Mouse (Mus musculus) hindbrain, embryonic 12.5 days (tissue): ENCODE results near the gene Nlrp14. TPM values are rescaled to one million over a fixed set of nuclear protein-coding genes. Genes with fewer than 3 reads are reported as not detected.
"Not testable (repeated sequence)": the region's sequence is repeated elsewhere in the genome, so short reads cannot be mapped to it uniquely, and the experiment has no call there.

Experiments
- ATAC-seq: fragments of 200-750 bp; cut with Nextera tagmentation; 2 replicates; pipeline ENCODE4 v1.8.0; 2017; ENCODE audit warnings: moderate TSS enrichment; ENCODE audit not compliant: low FRiP score
- H3K27ac ChIP-seq: fragments of 300-500 bp; sonication (generic); 2 replicates; pipeline ENCODE4 v1.5.1; 2016; ENCODE audit warnings: mild to moderate bottlenecking
- H3K27me3 ChIP-seq: fragments of 300-500 bp; sonication (generic); 2 replicates; pipeline ENCODE4 v1.6.1; 2016; ENCODE audit warnings: mild to moderate bottlenecking
- H3K36me3 ChIP-seq: fragments of 300-500 bp; sonication (generic); 2 replicates; pipeline ENCODE4 v1.6.1; 2016; ENCODE audit warnings: mild to moderate bottlenecking
- H3K4me1 ChIP-seq: fragments of 300-500 bp; sonication (generic); 2 replicates; pipeline ENCODE4 v1.6.1; 2016
- H3K4me2 ChIP-seq: fragments of 300-500 bp; sonication (generic); replicated peaks from 2 replicates; pipeline ENCODE4 v1.6.1; 2016; ENCODE audit warnings: mild to moderate bottlenecking
- H3K4me3 ChIP-seq: fragments of 300-500 bp; sonication (generic); 2 replicates; pipeline ENCODE4 v1.5.1; 2016; ENCODE audit warnings: mild to moderate bottlenecking
- H3K9ac ChIP-seq: fragments of 300-500 bp; sonication (generic); 2 replicates; pipeline ENCODE4 v1.6.1; 2016; ENCODE audit warnings: mild to moderate bottlenecking, moderate library complexity
- H3K9me3 ChIP-seq: fragments of 300-500 bp; sonication (generic); replicated peaks from 2 replicates; pipeline ENCODE4 v1.6.1; 2016; ENCODE audit warnings: mild to moderate bottlenecking
- WGBS: fragments of 180-500 bp; shearing (Covaris S2); methylation state at CpG from one replicate; pipeline ENCODE4 v1.1.7; 2016; 5-methylcytosine and 5-hydroxymethylcytosine counted together
- polyA plus RNA-seq: library from polyadenylated mRNA; unstranded; fragments of >200 nt; fragmentation: Nextera tagmentation; extraction: Ambion mirVana; gene quantifications from 2 replicates; pipeline ENCODE4 v1.2.1, GENCODE M21; 2016

Gene Nlrp14
- polyA plus RNA-seq, result not detected in 2 replicates

- Histone ChIP-seq H3K4me1 (no peaks in the 10 kb centered on the region), H3K4me3 (no peak within 1 kb of the TSS), H3K36me3 (no peaks in the 10 kb centered on the region), H3K27ac (no peak within 1 kb of the TSS), H3K9me3 (no peaks in the 10 kb centered on the region), H3K4me2 (no peak within 1 kb of the TSS), H3K27me3 (no peaks in the 10 kb centered on the region), H3K9ac (no peak within 1 kb of the TSS)
- 82% methylated on average over 10 of the region's 10 CpGs for WGBS
- ATAC-seq, result no peak
These were observed at the start of gene Nlrp14 for GRCm38 (mm10) chr7:107166690-107167089. TSS of gene Nlrp14 (plus strand) at chr7:107166990.

GRCm38 (mm10) chr7:107130983-107131382 lies 35.8 kb upstream of the Nlrp14 start, which contains the start of gene Olfr715:
TSS of gene Olfr715 (minus strand) at chr7:107131083.
- H3K4me3 ChIP-seq, ATAC-seq, H3K27me3 ChIP-seq, H3K36me3 ChIP-seq, H3K27ac ChIP-seq, H3K9me3 ChIP-seq, H3K4me1 ChIP-seq, H3K9ac ChIP-seq, H3K4me2 ChIP-seq: not testable (repeated sequence)
- WGBS, result 91% methylated on average over 3 of the region's 3 CpGs

- not testable (repeated sequence) for H3K4me2 ChIP-seq, H3K36me3 ChIP-seq, H3K9ac ChIP-seq, H3K27me3 ChIP-seq, H3K27ac ChIP-seq, H3K4me1 ChIP-seq, H3K9me3 ChIP-seq, ATAC-seq, H3K4me3 ChIP-seq
- WGBS, result 77% methylated on average over 2 of the region's 2 CpGs
These were observed 28.8 kb upstream of the Nlrp14 start, which contains the start of gene Olfr716 for GRCm38 (mm10) chr7:107138027-107138426. TSS of gene Olfr716 (plus strand) at chr7:107138327.

- Histone ChIP-seq H3K27ac (no peak overlapping the region), H3K9me3 (no peaks in the 10 kb centered on the region), H3K4me1 (no peaks in the 10 kb centered on the region), H3K9ac (no peak overlapping the region), H3K36me3 (no peaks in the 10 kb centered on the region), H3K4me2 (no peak overlapping the region), H3K4me3 (no peak overlapping the region), H3K27me3 (no peaks in the 10 kb centered on the region)
- 46% methylated on average over 2 of the region's 2 CpGs for WGBS
- no peak for ATAC-seq
These were observed 13.6 kb downstream of the Nlrp14 start for GRCm38 (mm10) chr7:107180406-107180805.

- H3K4me1 ChIP-seq, result no peaks in the 10 kb centered on the region
- no peaks in the 10 kb centered on the region for H3K36me3 ChIP-seq
- H3K4me3 ChIP-seq, result no peak overlapping the region
- H3K27me3 ChIP-seq, result no peaks in the 10 kb centered on the region
- no peak overlapping the region for H3K27ac ChIP-seq
- no peak overlapping the region for H3K4me2 ChIP-seq
- ATAC-seq, result no peak
- no peaks in the 10 kb centered on the region for H3K9me3 ChIP-seq
- WGBS, result 44% methylated on average over 3 of the region's 3 CpGs
- no peak overlapping the region for H3K9ac ChIP-seq
These were observed 35.0 kb downstream of the Nlrp14 start for GRCm38 (mm10) chr7:107201817-107202216.

- no peak overlapping the region for H3K4me2 ChIP-seq
- H3K9me3 ChIP-seq, result peaks cover 16% of the 10 kb centered on the region; the same call in 1 of the 2 replicates
- H3K4me1 ChIP-seq, result no peaks in the 10 kb centered on the region
- ATAC-seq, result no peak
- no peak overlapping the region for H3K9ac ChIP-seq
- 72% methylated on average over 3 of the region's 3 CpGs for WGBS
- H3K4me3 ChIP-seq, result no peak overlapping the region
- H3K27me3 ChIP-seq, result peaks cover 37% of the 10 kb centered on the region
- no peaks in the 10 kb centered on the region for H3K36me3 ChIP-seq
- H3K27ac ChIP-seq, result no peak overlapping the region
These were observed 41.1 kb downstream of the Nlrp14 start for GRCm38 (mm10) chr7:107207843-107208242.

GRCm38 (mm10) chr7:107209204-107209860 lies 42.5 kb downstream of the Nlrp14 start, which contains the start of gene Rbmxl2:
TSS of gene Rbmxl2 (plus strand) at chr7:107209445.
- H3K4me3 ChIP-seq, result peak within 1 kb of the TSS; percentile 25
- 37% methylated on average over 70 of the region's 70 CpGs for WGBS
- H3K36me3 ChIP-seq, result no peaks in the 10 kb centered on the region
- peaks cover 16% of the 10 kb centered on the region; the same call in 1 of the 2 replicates for H3K9me3 ChIP-seq
- H3K27ac ChIP-seq, result no peak within 1 kb of the TSS
- H3K4me2 ChIP-seq, result peak within 1 kb of the TSS; percentile 16
- no peaks in the 10 kb centered on the region for H3K4me1 ChIP-seq
- ATAC-seq, result no peak
- H3K9ac ChIP-seq, result no peak within 1 kb of the TSS
- peaks cover 37% of the 10 kb centered on the region for H3K27me3 ChIP-seq

GRCm38 (mm10) chr7:107210126-107210576 lies 43.4 kb downstream of the Nlrp14 start:
- H3K27me3 ChIP-seq, result peaks cover 39% of the 10 kb centered on the region
- no peak overlapping the region for H3K27ac ChIP-seq
- H3K4me2 ChIP-seq, result peak overlapping the region; percentile 16
- H3K4me3 ChIP-seq, result peak overlapping the region; percentile 25
- no peaks in the 10 kb centered on the region for H3K36me3 ChIP-seq
- peaks cover 16% of the 10 kb centered on the region; the same call in 1 of the 2 replicates for H3K9me3 ChIP-seq
- H3K9ac ChIP-seq, result no peak overlapping the region
- H3K4me1 ChIP-seq, result no peaks in the 10 kb centered on the region
- 22% methylated on average over 59 of the region's 77 CpGs for WGBS
- ATAC-seq, result no peak

- Histone ChIP-seq H3K36me3 (no peaks in the 10 kb centered on the region), H3K4me3 (no peak overlapping the region), H3K9me3 (no peaks in the 10 kb centered on the region), H3K27ac (no peak overlapping the region), H3K9ac (no peak overlapping the region), H3K27me3 (peaks cover 13% of the 10 kb centered on the region), H3K4me2 (no peak overlapping the region), H3K4me1 (no peaks in the 10 kb centered on the region)
- ATAC-seq, result peak; percentile 63
These were observed 48.9 kb downstream of the Nlrp14 start for GRCm38 (mm10) chr7:107215723-107216122.

- no peak overlapping the region for H3K27ac ChIP-seq
- WGBS, result 67% methylated on average over 2 of the region's 2 CpGs
- no peak overlapping the region for H3K4me2 ChIP-seq
- no peak overlapping the region for H3K4me3 ChIP-seq
- no peaks in the 10 kb centered on the region for H3K36me3 ChIP-seq
- no peaks in the 10 kb centered on the region for H3K4me1 ChIP-seq
- no peak overlapping the region for H3K9ac ChIP-seq
- peaks cover 2% of the 10 kb centered on the region; the same call in 1 of the 2 replicates for H3K27me3 ChIP-seq
- ATAC-seq, result no peak
- H3K9me3 ChIP-seq, result no peaks in the 10 kb centered on the region
These were observed 50.1 kb downstream of the Nlrp14 start for GRCm38 (mm10) chr7:107216845-107217244.

- Histone ChIP-seq H3K27ac (no peak overlapping the region), H3K4me1 (no peaks in the 10 kb centered on the region), H3K9ac (no peak overlapping the region), H3K4me3 (no peak overlapping the region), H3K9me3 (no peaks in the 10 kb centered on the region), H3K4me2 (no peak overlapping the region), H3K36me3 (no peaks in the 10 kb centered on the region), H3K27me3 (no peaks in the 10 kb centered on the region)
- 19% methylated on average over 3 of the region's 3 CpGs for whole genome bisulfite sequencing
- ATAC-seq, result no peak
These were observed 70.1 kb downstream of the Nlrp14 start for GRCm38 (mm10) chr7:107236854-107237253.

GRCm38 (mm10) chr7:107237498-107237897 lies 70.7 kb downstream of the Nlrp14 start:
- no peak overlapping the region for H3K27ac ChIP-seq
- 85% methylated on average over 3 of the region's 3 CpGs for WGBS

GRCm38 (mm10) chr7:107241371-107241883 lies 74.6 kb downstream of the Nlrp14 start:
- H3K36me3 ChIP-seq, result no peaks in the 10 kb centered on the region
- H3K27me3 ChIP-seq, result no peaks in the 10 kb centered on the region
- no peak for ATAC-seq
- no peak overlapping the region for H3K27ac ChIP-seq
- no peak overlapping the region for H3K9ac ChIP-seq
- H3K9me3 ChIP-seq, result no peaks in the 10 kb centered on the region
- H3K4me1 ChIP-seq, result no peaks in the 10 kb centered on the region
- WGBS, result 85% methylated on average over 5 of the region's 5 CpGs
- H3K4me3 ChIP-seq, result no peak overlapping the region
- H3K4me2 ChIP-seq, result no peak overlapping the region

More at GRCm38 (mm10) chr7:107237498-107237897, 70.7 kb downstream of the Nlrp14 start:
- H3K27me3 ChIP-seq, result no peaks in the 10 kb centered on the region
- no peak overlapping the region for H3K4me2 ChIP-seq
- ATAC-seq, result no peak
- H3K4me3 ChIP-seq, result no peak overlapping the region
- H3K9me3 ChIP-seq, result no peaks in the 10 kb centered on the region
- H3K9ac ChIP-seq, result no peak overlapping the region
- H3K4me1 ChIP-seq, result no peaks in the 10 kb centered on the region
- H3K36me3 ChIP-seq, result no peaks in the 10 kb centered on the region
